Mouse (Mus musculus) embryonic facial prominence, embryonic 10.5 days (tissue): Measurements from ENCODE around the gene Tnfsf10. TPM values are rescaled to one million over a fixed set of nuclear protein-coding genes. Genes with fewer than 3 reads are reported as not detected.
"Not testable (repeated sequence)": the region's sequence is repeated elsewhere in the genome, so short reads cannot be mapped to it uniquely, and the experiment has no call there.

Source experiments
- DNase-seq: peaks from one replicate; pipeline ENCODE4 v3.0.0-alpha.2; 2017; ENCODE audit warnings: low spot score
- H3K27ac ChIP-seq: fragments of 300-500 bp; sonication (generic); replicated peaks from 2 replicates; pipeline ENCODE4 v1.5.1; 2016; ENCODE audit warnings: mild to moderate bottlenecking
- H3K27me3 ChIP-seq: fragments of 300-500 bp; sonication (generic); replicated peaks from 2 replicates; pipeline ENCODE4 v1.6.1; 2016; ENCODE audit warnings: low read depth, mild to moderate bottlenecking; ENCODE audit not compliant: poor library complexity, severe bottlenecking
- H3K36me3 ChIP-seq: fragments of 300-500 bp; sonication (generic); replicated peaks from 2 replicates; pipeline ENCODE4 v1.6.1; 2016; ENCODE audit warnings: mild to moderate bottlenecking, moderate library complexity
- H3K4me1 ChIP-seq: fragments of 300-500 bp; sonication (generic); 2 replicates; pipeline ENCODE4 v1.6.1; 2016
- H3K4me3 ChIP-seq: fragments of 300-500 bp; sonication (generic); 2 replicates; pipeline ENCODE4 v1.5.1; 2016; ENCODE audit warnings: mild to moderate bottlenecking, moderate library complexity
- H3K9me3 ChIP-seq: fragments of 300-500 bp; sonication (generic); 2 replicates; pipeline ENCODE4 v1.6.1; 2016; ENCODE audit warnings: mild to moderate bottlenecking
- WGBS: fragments of 180-500 bp; shearing (Covaris S2); methylation state at CpG from one replicate; pipeline ENCODE4 v1.1.7; 2016; 5-methylcytosine and 5-hydroxymethylcytosine counted together
- polyA plus RNA-seq: library from polyadenylated mRNA; unstranded; fragments of >200 nt; fragmentation: Nextera tagmentation; extraction: Ambion mirVana; gene quantifications from 2 replicates; pipeline ENCODE4 v1.2.1, GENCODE M21; 2016

Gene Tnfsf10
- polyA plus RNA-seq, 1 experiment from 2014 or later = not detected

GRCm38 (mm10) chr3:27285072-27285471 is 31.8 kb upstream of the Tnfsf10 start:
- 72% methylated on average over 9 of the region's 9 CpGs for WGBS
- H3K36me3 ChIP-seq = no peaks in the 10 kb centered on the region

DNA sequence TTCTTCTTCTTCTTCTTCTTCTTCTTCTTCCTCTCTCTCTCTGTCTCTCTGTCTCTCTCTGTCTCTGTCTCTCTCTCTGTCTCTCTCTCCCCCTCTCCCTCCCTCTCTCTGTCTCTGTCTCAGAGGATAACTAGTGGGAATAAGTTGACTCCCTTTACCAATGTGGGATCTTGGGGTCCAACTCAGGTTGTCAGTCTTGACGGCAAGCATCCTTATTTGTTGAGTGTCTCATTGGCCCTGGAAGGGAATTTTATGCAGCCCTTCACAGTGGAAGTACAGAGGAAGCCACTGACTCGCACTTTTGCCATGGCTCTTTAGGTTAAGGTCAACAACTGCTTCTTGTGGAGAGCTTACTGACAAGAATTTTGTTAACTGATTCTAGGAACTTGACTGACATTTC is 28.5 kb upstream of the Tnfsf10 start:
- Histone ChIP-seq H3K4me1 (peaks cover 3% of the 10 kb centered on the region), H3K9me3 (no peaks in the 10 kb centered on the region), H3K36me3 (no peaks in the 10 kb centered on the region), H3K4me3 (no peak overlapping the region), H3K27ac (no peak overlapping the region), H3K27me3 (peaks cover 7% of the 10 kb centered on the region)
- WGBS = 68% methylated on average over 2 of the region's 2 CpGs
- no peak for DNase-seq

More at GRCm38 (mm10) chr3:27285072-27285471, 31.8 kb upstream of the Tnfsf10 start:
- peaks cover 26% of the 10 kb centered on the region for H3K27me3 ChIP-seq
- no peak for DNase-seq
- H3K4me1 ChIP-seq = peaks cover 13% of the 10 kb centered on the region
- H3K9me3 ChIP-seq = no peaks in the 10 kb centered on the region
- no peak overlapping the region for H3K4me3 ChIP-seq
- no peak overlapping the region for H3K27ac ChIP-seq

DNA sequence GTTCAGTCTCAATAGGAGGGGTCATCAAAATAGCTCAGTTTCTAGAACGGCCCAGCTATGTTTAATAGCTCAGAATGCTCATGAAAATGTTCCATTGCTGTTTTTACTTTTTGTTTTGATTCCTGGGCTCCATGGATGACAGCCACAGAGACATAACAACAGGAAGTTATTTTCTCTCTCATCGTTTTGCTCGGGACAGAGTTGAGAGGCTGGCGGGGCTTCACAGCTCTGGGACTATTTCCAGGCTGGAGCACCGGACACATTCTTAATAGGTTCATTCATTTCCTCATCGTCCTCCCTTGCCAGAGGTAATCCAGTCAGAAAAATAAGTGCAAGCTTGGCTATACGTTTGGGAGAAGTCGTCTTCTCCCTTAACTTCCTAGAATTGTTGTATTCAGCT is 27.9 kb upstream of the Tnfsf10 start:
- Histone ChIP-seq H3K27me3 (peaks cover 2% of the 10 kb centered on the region; the same call in 1 of the 2 replicates), H3K9me3 (no peaks in the 10 kb centered on the region), H3K27ac (no peak overlapping the region), H3K4me1 (no peaks in the 10 kb centered on the region), H3K4me3 (no peak overlapping the region), H3K36me3 (no peaks in the 10 kb centered on the region)
- no peak for DNase-seq
- WGBS = 56% methylated on average over 8 of the region's 8 CpGs

- Histone ChIP-seq H3K27ac (no peak overlapping the region), H3K9me3 (no peaks in the 10 kb centered on the region), H3K36me3 (no peaks in the 10 kb centered on the region), H3K27me3 (no peaks in the 10 kb centered on the region), H3K4me3 (no peak overlapping the region), H3K4me1 (no peaks in the 10 kb centered on the region)
- DNase-seq = no peak
- 89% methylated on average over 5 of the region's 5 CpGs for WGBS
These were observed 26.5 kb upstream of the Tnfsf10 start for GRCm38 (mm10) chr3:27290285-27290684.

DNA sequence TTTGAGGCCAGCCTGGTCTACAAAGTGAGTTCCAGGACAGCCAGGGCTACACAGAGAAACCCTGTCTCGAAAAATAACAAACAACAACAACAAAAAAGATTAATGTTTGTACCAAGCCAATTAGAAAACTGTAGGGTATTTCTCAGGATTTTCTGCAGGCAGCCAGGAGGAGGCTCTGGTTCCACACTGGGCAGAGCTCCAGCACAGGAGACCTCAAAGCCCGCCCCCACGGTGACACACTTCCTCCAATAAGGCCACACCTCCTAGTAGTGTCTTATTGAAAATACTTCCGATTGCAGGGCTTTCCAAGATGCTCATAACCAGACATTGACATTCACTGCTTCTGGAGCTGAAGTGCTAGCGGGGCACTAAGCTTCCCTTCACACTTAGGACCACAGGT is 25.9 kb upstream of the Tnfsf10 start:
- not testable (repeated sequence) for H3K27ac ChIP-seq, H3K9me3 ChIP-seq, H3K27me3 ChIP-seq, H3K36me3 ChIP-seq, H3K4me3 ChIP-seq, DNase-seq, H3K4me1 ChIP-seq
- 91% methylated on average over 5 of the region's 5 CpGs for WGBS

GRCm38 (mm10) chr3:27291411-27291810 is 25.4 kb upstream of the Tnfsf10 start:
- 89% methylated on average over 4 of the region's 4 CpGs for WGBS
- H3K27me3 ChIP-seq, H3K4me1 ChIP-seq, H3K9me3 ChIP-seq, H3K27ac ChIP-seq, H3K4me3 ChIP-seq, DNase-seq, H3K36me3 ChIP-seq: not testable (repeated sequence)

GRCm38 (mm10) chr3:27293645-27294385 is 23.0 kb upstream of the Tnfsf10 start:
- H3K36me3 ChIP-seq = no peaks in the 10 kb centered on the region
- WGBS = 69% methylated on average over 7 of the region's 7 CpGs
- H3K9me3 ChIP-seq = no peaks in the 10 kb centered on the region
- H3K4me1 ChIP-seq = no peaks in the 10 kb centered on the region
- H3K27me3 ChIP-seq = no peaks in the 10 kb centered on the region
- no peak overlapping the region for H3K4me3 ChIP-seq
- H3K27ac ChIP-seq = no peak overlapping the region
- no peak for DNase-seq

DNA sequence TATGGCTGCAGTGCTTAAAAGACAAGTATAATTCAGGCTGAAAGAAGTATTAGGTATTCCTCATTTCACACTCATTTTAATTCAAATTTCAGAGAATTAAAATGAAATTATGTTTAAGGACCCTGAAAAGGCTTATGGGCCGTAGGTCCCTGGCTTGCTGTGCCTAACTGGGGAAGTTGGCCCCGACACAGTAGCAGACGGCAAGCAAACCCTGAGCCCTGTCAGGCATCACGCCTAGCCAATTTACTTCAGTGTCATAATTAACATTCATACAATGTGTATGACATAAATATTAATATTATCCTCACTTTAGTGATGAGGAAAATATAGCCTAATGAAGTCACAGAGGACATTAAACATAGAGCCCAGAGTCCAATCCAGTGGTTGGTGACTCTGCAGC is 16.4 kb upstream of the Tnfsf10 start:
- Histone ChIP-seq H3K27ac (no peak overlapping the region), H3K4me3 (no peak overlapping the region), H3K4me1 (peaks cover 4% of the 10 kb centered on the region; the same call in 1 of the 2 replicates), H3K27me3 (no peaks in the 10 kb centered on the region), H3K9me3 (no peaks in the 10 kb centered on the region), H3K36me3 (no peaks in the 10 kb centered on the region)
- DNase-seq = no peak
- 90% methylated on average over 4 of the region's 4 CpGs for WGBS

DNA sequence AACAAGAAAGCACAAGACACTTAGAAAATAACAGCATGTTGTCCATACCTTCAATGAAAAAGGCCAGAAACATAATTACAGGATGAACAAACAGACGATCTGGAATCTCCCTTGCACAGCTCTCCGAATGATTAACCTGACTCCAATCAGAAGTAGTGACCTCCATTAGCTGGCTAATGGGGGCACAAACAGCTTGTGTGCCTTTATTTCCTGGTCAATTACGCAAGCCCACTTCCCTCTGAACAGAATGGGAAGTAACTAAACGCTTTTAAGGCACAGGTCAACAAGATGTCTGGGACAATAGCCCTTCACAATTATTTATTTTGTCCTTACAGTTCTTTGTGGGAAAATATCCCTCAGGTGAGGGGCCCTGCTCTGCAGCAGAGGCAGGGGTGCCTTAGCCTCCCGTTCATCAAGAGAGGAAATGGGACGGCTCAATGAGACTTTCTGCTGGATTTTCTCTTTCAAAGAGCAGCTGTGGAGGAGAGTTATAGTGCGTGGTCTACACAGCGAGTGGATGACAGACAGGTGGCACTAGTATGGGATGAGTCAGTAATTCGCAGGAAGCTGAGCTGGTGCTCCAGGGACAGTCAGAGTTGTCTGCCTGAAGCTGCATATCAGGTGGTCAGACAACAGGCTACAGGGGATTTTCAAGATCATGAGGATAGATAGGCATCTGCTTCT is 14.3 kb upstream of the Tnfsf10 start:
- no peaks in the 10 kb centered on the region for H3K9me3 ChIP-seq
- H3K27ac ChIP-seq = no peak overlapping the region
- no peak overlapping the region for H3K4me3 ChIP-seq
- H3K36me3 ChIP-seq = no peaks in the 10 kb centered on the region
- no peaks in the 10 kb centered on the region for H3K27me3 ChIP-seq
- 72% methylated on average over 9 of the region's 9 CpGs for WGBS
- H3K4me1 ChIP-seq = peaks cover 4% of the 10 kb centered on the region; the same call in 1 of the 2 replicates
- no peak for DNase-seq

DNA sequence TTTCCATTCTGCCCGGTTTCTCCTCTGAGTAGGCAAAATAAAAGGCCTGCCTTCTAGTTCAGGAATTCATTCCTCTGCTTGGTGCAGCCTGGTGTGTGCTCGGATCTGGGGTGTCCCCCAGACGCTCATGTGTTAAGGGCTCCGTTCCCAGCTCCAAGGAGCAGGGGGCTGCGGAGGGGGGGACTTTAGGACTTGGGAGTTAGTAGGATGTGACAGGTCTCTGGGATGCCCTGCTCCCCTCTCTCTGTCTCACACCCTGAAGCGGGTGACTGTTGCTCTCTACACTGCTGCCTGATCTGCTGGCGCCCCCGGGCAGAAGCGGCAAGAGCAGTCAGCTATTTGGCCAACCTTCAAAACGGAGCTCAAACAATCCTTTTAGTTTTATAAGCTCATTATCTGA is 10.0 kb upstream of the Tnfsf10 start:
- Histone ChIP-seq H3K36me3 (no peaks in the 10 kb centered on the region), H3K4me1 (peaks cover 4% of the 10 kb centered on the region; the same call in 1 of the 2 replicates), H3K27ac (no peak overlapping the region), H3K4me3 (no peak overlapping the region), H3K27me3 (no peaks in the 10 kb centered on the region), H3K9me3 (no peaks in the 10 kb centered on the region)
- 79% methylated on average over 10 of the region's 10 CpGs for WGBS
- DNase-seq = no peak

DNA sequence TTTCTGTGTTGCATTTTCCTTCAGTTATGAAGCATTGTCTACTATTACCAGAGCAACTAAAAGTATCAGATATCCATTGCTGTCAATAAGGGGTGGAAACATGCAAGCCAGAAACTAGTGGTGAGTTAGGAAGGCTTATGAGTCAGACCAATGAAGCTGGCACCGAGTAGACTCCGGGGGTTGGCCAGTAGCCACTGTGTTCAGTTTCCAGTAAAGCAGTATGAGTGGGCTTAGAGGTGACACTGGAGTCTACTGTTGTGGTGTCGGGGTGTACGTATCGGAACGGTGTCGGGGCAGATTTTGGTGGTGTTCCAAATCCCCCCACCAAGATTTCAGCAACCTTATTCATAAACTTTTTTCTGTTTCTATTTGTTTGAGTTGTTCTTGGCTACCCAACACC is 5.9 kb upstream of the Tnfsf10 start:
- Histone ChIP-seq H3K36me3 (no peaks in the 10 kb centered on the region), H3K27ac (no peak overlapping the region), H3K4me3 (no peak overlapping the region), H3K27me3 (no peaks in the 10 kb centered on the region), H3K4me1 (no peaks in the 10 kb centered on the region), H3K9me3 (no peaks in the 10 kb centered on the region)
- no peak for DNase-seq
- 93% methylated on average over 7 of the region's 7 CpGs for WGBS

DNA sequence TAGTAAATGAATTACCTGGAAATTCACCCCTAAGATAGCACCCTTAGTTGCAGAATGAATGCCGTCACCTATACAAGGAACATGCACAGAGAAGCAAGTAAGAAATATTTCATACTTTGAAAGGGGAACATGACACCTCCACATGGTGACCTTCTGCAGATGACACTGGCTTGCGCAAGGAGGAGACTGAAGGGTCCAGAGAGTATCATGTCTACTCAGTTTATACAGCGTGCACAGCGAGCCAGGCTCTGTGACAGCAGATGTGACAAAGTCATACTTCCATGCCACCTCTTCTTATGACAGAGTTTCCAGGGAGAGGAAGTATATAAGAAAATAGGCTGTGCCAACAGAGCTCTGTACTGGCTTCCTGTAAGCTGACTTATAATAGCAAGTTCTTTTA is 5.4 kb upstream of the Tnfsf10 start:
- Histone ChIP-seq H3K4me3 (no peak overlapping the region), H3K4me1 (no peaks in the 10 kb centered on the region), H3K36me3 (no peaks in the 10 kb centered on the region), H3K27me3 (no peaks in the 10 kb centered on the region), H3K27ac (no peak overlapping the region), H3K9me3 (no peaks in the 10 kb centered on the region)
- no peak for DNase-seq
- 92% methylated on average over 4 of the region's 4 CpGs for WGBS

- WGBS = 77% methylated on average over 2 of the region's 2 CpGs
- Histone ChIP-seq H3K27ac (no peak overlapping the region), H3K4me3 (no peak overlapping the region), H3K36me3 (no peaks in the 10 kb centered on the region), H3K4me1 (no peaks in the 10 kb centered on the region), H3K27me3 (no peaks in the 10 kb centered on the region), H3K9me3 (no peaks in the 10 kb centered on the region)
- DNase-seq = no peak
These were observed 2.2 kb upstream of the Tnfsf10 start for GRCm38 (mm10) chr3:27314506-27315164.
